Mouse (Mus musculus) gastrocnemius, adult 2 months (tissue): ENCODE measurements around the gene Cdk20. TPM values are rescaled to one million over a fixed set of nuclear protein-coding genes. Genes with fewer than 3 reads are reported as not detected.
"Not testable (repeated sequence)": the region's sequence is repeated elsewhere in the genome, so short reads cannot be mapped to it uniquely, and the experiment has no call there.

Source experiments
- DNase-seq: peaks from one replicate; pipeline ENCODE4 v3.0.0; 2022
- H3K27ac ChIP-seq: fragments of 200-600 bp; 2 replicates; pipeline ENCODE4 v1.8.1; 2022; ENCODE audit warnings: mild to moderate bottlenecking
- H3K4me3 ChIP-seq: fragments of 200-600 bp; 2 replicates; pipeline ENCODE4 v1.8.1; 2022; ENCODE audit warnings: mild to moderate bottlenecking, moderate library complexity
- CTCF ChIP-seq: fragments of 200-600 bp; IDR thresholded peaks from 2 replicates; pipeline ENCODE4 v1.8.1; 2022; ENCODE audit warnings: antibody characterized with exemption, mild to moderate bottlenecking, moderate library complexity
- intact Hi-C: fragments of 180-260 bp; cut with DNase I; formaldehyde crosslinking; loops from one replicate; pipeline ENCODE4 v1.15.1; 2025
- total RNA-seq, 2 experiments: library from RNA; stranded (reverse); gene quantifications; 2 replicates each; pipeline ENCODE4 v1.2.3; 2021

Cdk20 gene
- total RNA-seq, 2 experiments from 2014 or later = 2.1 to 3.3 TPM

- no peak for DNase-seq
- TF ChIP-seq CTCF = no peak
- intact Hi-C loops = loop anchor here (5.0 kb wide), 1 partner anchor 190 kb away; no protein-coding TSS in a partner anchor
- Histone ChIP-seq H3K4me3 (no peak overlapping the region), H3K27ac (no peak overlapping the region)
Measured at GRCm38 (mm10) chr13:64437801-64438200, 5.7 kb downstream of the Cdk20 start.

- intact Hi-C loops = loop anchor here (1.0 to 5.0 kb wide), 2 partner anchors 124 to 192 kb away; no protein-coding TSS in a partner anchor
- H3K4me3 ChIP-seq = no peak overlapping the region
- peak; percentile 96 for TF ChIP-seq CTCF
- DNase-seq = peak; percentile 73
- H3K27ac ChIP-seq = no peak overlapping the region; the same call in none of the 2 replicates
Measured at GRCm38 (mm10) chr13:64438863-64439452, 6.8 kb downstream of the Cdk20 start.

GRCm38 (mm10) chr13:64439471-64439870, 7.4 kb downstream of the Cdk20 start:
- no peak for DNase-seq
- intact Hi-C loops = loop anchor here (1.0 to 5.0 kb wide), 2 partner anchors 124 to 192 kb away; no protein-coding TSS in a partner anchor
- Histone ChIP-seq H3K4me3 (no peak overlapping the region), H3K27ac (no peak overlapping the region; the same call in 1 of the 2 replicates)
- no peak for TF ChIP-seq CTCF

DNA sequence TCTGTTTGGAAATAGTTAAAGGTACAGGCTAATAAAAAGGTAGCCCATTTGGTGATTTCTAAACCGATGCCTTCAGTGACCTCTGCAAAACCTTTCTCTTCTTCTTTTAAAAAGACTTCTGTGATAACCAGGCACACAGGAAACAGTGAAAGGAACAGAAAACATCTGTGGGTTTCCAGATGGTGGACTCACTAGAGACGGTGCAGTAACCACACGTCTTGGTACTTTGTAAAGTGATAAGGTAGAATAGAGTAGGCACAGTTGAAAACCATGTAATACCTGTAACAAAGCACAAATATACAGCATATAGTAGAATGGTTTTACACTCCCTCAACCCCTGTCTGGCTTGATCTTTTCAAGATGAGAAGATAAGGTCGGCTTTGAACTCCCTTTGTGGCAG, 8.5 kb downstream of the Cdk20 start:
- intact Hi-C loops = no loop called here
- no peak for DNase-seq
- H3K4me3 ChIP-seq = no peak overlapping the region
- no peak overlapping the region for H3K27ac ChIP-seq
- TF ChIP-seq CTCF = no peak

DNA sequence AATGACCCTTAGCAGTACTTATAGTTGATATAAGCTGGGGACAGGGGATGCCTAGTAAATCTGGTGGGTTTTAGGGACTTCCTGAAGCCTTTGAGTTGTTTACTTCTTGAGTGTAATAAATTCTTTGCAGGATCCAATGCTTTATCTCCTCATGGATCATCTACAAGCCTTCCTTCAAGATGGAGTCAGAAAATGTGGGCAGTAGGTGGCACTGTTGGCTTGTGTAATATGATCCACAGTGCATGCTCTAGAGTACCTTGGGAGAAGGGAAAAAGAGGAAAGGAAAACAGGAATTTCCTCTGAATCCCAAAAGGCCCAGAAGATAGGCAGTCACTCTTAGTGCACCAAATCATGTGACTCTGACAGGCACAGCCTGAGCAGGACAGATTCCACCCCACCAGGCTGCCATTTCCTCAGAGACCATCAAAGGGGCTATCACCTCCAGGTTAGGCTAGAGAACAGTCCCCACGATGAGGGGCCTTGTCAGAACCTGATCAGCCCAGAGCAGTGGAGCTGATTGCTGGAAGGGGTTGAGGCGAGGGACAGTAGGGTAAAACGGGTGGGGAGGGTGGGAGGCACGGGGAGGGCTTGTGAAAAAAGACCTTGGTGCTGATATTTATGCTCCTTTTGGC, 11.3 kb downstream of the Cdk20 start:
- no peak for DNase-seq
- intact Hi-C loops = no loop called here
- H3K4me3 ChIP-seq = no peak overlapping the region
- no peak overlapping the region for H3K27ac ChIP-seq
- peak; percentile 36 for TF ChIP-seq CTCF

DNA sequence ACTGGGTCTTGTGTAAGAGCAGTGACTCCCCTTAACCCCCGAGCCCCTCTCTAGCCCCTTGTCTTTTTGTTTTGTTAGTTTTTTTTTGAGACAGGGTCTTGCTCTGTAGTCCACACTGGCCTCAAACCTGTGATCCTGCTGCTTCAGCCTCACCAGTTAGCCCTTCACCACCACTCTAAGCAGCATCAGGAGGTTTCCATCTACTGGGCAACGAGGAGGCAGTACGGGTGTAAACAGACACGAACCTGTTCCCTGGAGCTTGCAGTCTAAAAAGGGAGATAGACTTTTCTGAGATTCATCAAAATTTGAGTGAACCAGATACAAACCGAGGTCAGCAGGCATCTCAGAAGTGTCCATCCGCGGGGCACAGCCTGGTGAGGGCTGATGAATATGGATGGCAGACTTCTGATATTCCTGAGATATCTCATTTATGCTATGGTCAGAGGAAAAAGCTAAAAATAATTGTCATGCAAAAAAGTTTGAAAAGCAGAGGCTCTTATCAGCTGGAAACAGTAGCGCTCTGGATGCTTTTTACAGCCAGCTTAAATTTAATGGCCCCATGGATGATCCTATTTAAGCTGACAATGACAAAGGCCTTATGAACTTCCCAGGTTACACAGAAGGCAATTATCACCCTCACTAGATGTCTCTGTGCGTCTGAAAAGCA, 13.3 kb downstream of the Cdk20 start:
- intact Hi-C loops = no loop called here
- no peak for TF ChIP-seq CTCF
- no peak overlapping the region for H3K4me3 ChIP-seq
- no peak for DNase-seq
- H3K27ac ChIP-seq = no peak overlapping the region

DNA sequence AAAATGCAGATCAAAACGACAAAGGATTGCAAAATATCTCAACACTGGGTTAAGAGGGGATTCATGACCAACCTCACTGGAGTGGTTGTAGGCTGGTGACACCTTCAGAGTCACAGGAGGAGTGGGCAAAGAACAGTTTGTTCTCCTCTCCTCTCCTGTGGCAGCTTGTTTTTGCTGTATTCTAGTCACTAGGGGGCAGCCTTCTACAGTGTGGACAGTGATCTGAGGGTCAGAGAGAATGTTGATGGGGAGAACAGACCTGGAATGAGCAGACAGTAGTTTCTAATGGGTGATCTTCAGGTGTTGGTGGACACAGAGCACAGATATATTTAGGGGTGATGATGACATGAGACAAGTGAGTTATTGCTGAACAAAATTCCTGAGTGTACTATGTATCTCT, 15.8 kb downstream of the Cdk20 start:
- Histone ChIP-seq H3K27ac (no peak overlapping the region), H3K4me3 (no peak overlapping the region)
- intact Hi-C loops = no loop called here
- peak; percentile 66 for TF ChIP-seq CTCF
- DNase-seq = no peak

GRCm38 (mm10) chr13:64448729-64449128, 16.6 kb downstream of the Cdk20 start:
- Histone ChIP-seq H3K27ac (no peak overlapping the region), H3K4me3 (no peak overlapping the region)
- DNase-seq = no peak
- no peak for TF ChIP-seq CTCF
- intact Hi-C loops = no loop called here

DNA sequence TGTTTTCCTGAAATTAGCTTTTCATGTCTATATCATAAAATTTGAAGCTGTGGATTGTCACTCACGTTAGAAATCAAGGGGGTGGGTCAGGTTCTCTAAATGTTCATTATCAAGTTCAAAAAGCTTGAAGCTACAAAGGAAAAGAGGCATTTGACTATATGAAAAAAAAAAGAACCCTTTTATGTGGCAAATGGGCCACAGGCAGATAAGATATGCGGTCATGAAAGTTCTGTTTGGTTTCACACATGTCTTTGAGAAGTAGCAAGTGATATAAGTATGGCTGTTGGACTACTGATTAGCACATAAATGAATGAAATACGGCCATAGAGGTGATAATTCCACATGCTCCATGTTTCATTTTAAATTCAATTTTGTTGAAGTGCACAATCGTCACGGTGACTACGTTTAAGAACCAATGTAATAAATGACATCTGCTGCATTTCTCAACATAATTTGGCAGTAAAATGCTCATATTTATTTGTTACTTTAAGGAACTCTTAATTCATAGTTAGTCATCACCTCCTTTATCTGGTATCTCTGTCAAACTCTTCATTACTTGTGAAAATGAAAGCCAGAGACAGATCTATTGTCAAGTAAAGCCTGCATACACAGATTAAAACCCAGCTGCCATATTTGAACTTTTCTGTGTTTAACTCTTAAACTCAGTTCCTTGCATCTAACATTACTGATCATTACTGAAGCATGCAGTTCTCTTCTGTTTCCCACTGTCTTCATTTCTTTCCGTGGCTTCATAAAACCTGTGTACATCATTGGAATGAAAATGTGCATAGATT, 18.1 kb downstream of the Cdk20 start:
- no peak for TF ChIP-seq CTCF
- H3K4me3 ChIP-seq = no peak overlapping the region
- DNase-seq = no peak
- H3K27ac ChIP-seq = no peak overlapping the region
- intact Hi-C loops = no loop called here

DNA sequence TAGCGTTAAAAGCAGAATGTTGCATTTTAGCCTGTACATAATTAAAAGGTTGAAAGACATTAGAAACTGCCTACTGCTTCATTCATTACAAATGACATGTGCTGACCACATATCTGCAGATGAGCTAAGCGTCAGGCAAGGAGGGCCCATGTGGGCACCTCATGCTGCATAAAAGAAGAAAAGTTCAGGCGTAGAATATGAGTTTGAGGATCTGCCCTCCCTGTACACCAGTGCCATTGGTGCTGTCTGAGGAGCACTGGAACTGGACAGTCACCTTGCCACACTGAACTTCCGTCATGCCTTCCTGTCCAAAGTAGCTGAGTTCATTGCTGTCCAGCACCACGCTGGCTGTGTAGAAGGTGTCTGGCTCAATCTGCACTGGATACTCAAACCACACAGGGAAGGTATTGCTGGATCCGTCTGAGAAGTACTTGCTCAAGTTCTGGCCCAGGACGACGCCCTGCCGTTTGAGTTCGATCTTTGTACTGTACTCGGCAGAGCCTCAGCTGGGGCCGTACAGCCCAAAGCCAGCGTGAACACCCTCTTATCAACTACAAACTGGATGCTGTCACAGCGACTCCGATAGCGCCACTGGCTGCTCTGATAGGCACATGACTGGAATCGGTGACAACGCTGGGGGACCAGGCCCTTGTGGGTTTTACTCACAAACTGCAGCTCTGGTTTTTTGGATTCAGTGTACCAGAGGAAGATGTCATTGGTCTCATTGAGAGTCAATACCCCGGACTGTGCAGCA, 25.3 kb downstream of the Cdk20 start:
- intact Hi-C loops, H3K4me3 ChIP-seq, H3K27ac ChIP-seq, DNase-seq: not testable (repeated sequence)

DNA sequence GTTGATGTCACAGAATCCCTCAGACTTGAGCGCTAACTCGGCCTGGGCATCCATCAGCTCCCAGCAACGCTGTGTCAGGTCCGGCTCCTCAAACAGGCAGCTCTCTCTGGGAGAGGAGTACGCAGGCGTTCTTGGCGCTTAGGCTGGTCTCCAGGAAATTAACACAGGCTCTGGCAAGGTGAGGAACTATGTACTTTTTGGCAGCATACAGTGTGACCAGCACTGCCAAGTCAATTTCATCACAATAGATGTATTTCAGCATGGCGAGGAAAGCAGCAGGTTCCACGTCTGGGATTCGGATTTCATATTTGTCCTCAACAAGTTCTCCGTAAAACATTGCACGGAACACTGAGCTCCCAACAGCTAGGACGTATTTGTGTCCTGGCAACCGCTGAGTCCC, 26.1 kb downstream of the Cdk20 start:
- TF ChIP-seq CTCF = no peak
- no peak overlapping the region for H3K27ac ChIP-seq
- intact Hi-C loops = no loop called here
- no peak for DNase-seq
- H3K4me3 ChIP-seq = no peak overlapping the region

DNA sequence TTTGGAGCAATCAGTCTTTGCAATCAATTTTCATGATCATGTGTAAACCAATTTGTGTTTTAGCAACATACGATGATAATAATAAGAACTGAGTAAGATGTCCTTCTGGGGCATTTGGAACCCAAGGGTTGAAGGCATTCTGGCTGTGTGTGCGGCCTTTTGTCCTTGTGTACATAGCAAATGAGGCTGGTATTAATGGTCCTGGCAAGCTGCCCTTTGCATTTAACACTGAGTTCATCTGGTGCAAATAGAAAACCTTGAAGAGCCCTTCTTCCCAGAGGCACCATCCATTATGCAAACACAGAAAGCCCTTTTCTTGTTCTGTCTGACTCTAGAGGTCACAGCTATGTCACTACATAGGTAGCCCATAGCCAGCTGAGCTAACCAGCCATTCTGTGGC, 30.5 kb downstream of the Cdk20 start:
- no peak for DNase-seq
- intact Hi-C loops = no loop called here
- Histone ChIP-seq H3K27ac (no peak overlapping the region), H3K4me3 (no peak overlapping the region)
- TF ChIP-seq CTCF = no peak
